Mouse (Mus musculus): ENCODE results near the gene Ccdc63. TPM values are rescaled to one million over a fixed set of nuclear protein-coding genes. Genes with fewer than 3 reads are reported as not detected.
A peak's percentile ranks its signal among the peaks of the same experiment; 100 is the strongest.
"Not testable (repeated sequence)": the region's sequence is repeated elsewhere in the genome, so short reads cannot be mapped to it uniquely, and the experiment has no call there.

Ccdc63 gene
- 0.47 and 0.51 TPM in 2 replicates for polyA plus RNA-seq (2014; fragmentation: Nextera tagmentation; extraction: Ambion mirVana)

DNA sequence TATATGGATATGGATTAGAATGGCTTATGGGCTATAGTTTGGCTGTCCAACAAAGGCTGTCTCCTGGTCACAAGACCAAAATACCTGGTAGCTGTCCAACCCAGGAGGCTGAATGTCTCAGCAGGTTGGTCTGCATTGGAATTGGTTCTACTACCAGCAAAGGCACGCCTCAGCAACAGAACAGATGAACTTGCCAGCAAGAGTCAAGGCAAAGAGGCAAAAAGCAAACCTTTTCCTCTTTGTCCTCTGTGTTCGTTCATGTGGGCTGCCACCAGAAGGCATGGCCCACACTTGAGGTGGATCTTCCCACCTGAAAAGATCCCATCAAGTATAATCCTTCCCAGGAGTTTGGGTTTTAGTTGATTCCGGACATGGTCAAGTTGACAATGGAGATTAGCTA is at the start of gene Ccdc63:
Gene Ccdc63, minus strand, starts transcription at position 101 of the 400 bp plus-strand sequence.
- ATAC-seq (replicated peaks; ENCODE audit: insufficient number of reproducible peaks, low FRiP score, low TSS enrichment) = no peak
- H3K9me3 ChIP-seq (replicated peaks; ENCODE audit: control insufficient read depth, low read length) = no peaks in the 10 kb centered on the region
- H3K4me2 ChIP-seq = no peak within 1 kb of the TSS
- H3K27me3 ChIP-seq (ENCODE audit: control insufficient read depth, insufficient read depth, low read length) = no peaks in the 10 kb centered on the region
- no peaks in the 10 kb centered on the region for H3K36me3 ChIP-seq (ENCODE audit: control insufficient read depth, insufficient read depth, low read length)
- H3K4me1 ChIP-seq (ENCODE audit: control insufficient read depth, insufficient read depth, low read length) = peaks cover 20% of the 10 kb centered on the region
- H3K9ac ChIP-seq (ENCODE audit: low read depth, low read length) = no peak within 1 kb of the TSS
- no peak within 1 kb of the TSS for H3K27ac ChIP-seq (ENCODE audit: low read depth, low read length)
- 95% methylated on average over 3 of the region's 3 CpGs for WGBS (ENCODE audit: insufficient replicate concordance)
- H3K4me3 ChIP-seq (ENCODE audit: low read depth, low read length) = no peak within 1 kb of the TSS

GRCm38 (mm10) chr5:122189115-122189514 is 48.5 kb upstream of the Ccdc63 start:
- Histone ChIP-seq H3K27me3 (ENCODE audit: control insufficient read depth, insufficient read depth, low read length) (no peaks in the 10 kb centered on the region), H3K4me1 (ENCODE audit: control insufficient read depth, insufficient read depth, low read length) (no peaks in the 10 kb centered on the region), H3K27ac (ENCODE audit: low read depth, low read length) (no peak overlapping the region), H3K9me3 (replicated peaks; ENCODE audit: control insufficient read depth, low read length) (no peaks in the 10 kb centered on the region; the same call in 1 of the 2 replicates), H3K9ac (ENCODE audit: low read depth, low read length) (no peak overlapping the region), H3K36me3 (ENCODE audit: control insufficient read depth, insufficient read depth, low read length) (no peaks in the 10 kb centered on the region), H3K4me3 (ENCODE audit: low read depth, low read length) (no peak overlapping the region), H3K4me2 (no peak overlapping the region)
- ATAC-seq (replicated peaks; ENCODE audit: insufficient number of reproducible peaks, low FRiP score, low TSS enrichment) = no peak
- WGBS (ENCODE audit: insufficient replicate concordance) = 66% methylated on average over 3 of the region's 3 CpGs

GRCm38 (mm10) chr5:122184858-122185257 is 44.2 kb upstream of the Ccdc63 start:
- 83% methylated on average over 6 of the region's 6 CpGs for WGBS (ENCODE audit: insufficient replicate concordance)
- not testable (repeated sequence) for H3K9ac ChIP-seq (ENCODE audit: low read depth, low read length)

DNA sequence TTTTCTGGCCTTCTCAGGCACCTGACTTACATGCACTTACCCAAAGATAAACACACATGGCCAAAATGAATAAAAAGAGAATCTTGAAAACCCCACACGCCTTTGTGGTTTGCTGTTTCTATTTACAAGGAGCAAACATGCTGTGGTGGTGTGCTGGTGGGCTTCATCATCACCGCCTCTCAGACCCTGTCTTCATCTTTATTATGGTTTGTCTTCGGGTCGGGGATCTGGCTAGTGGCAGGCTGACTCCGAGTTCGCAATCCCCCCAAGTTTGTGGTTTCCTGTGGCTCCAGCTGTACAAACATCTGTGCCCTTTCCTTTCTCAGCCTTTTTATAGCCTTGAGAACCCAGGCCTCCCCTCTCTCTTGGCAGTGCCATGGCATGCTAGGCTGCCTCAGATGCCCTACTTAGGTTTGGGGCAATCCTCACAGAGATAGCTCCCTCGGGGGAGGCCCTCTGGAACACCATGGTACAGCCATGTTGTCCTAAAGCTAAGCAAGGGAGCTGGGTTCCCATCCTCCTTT is 43.7 kb upstream of the Ccdc63 start:
- Histone ChIP-seq H3K27ac (ENCODE audit: low read depth, low read length) (no peak overlapping the region), H3K4me2 (no peak overlapping the region), H3K4me3 (ENCODE audit: low read depth, low read length) (no peak overlapping the region), H3K27me3 (ENCODE audit: control insufficient read depth, insufficient read depth, low read length) (no peaks in the 10 kb centered on the region), H3K36me3 (ENCODE audit: control insufficient read depth, insufficient read depth, low read length) (no peaks in the 10 kb centered on the region), H3K9me3 (replicated peaks; ENCODE audit: control insufficient read depth, low read length) (no peaks in the 10 kb centered on the region; the same call in 1 of the 2 replicates), H3K9ac (ENCODE audit: low read depth, low read length) (no peak overlapping the region), H3K4me1 (ENCODE audit: control insufficient read depth, insufficient read depth, low read length) (no peaks in the 10 kb centered on the region)
- ATAC-seq (replicated peaks; ENCODE audit: insufficient number of reproducible peaks, low FRiP score, low TSS enrichment) = no peak
- WGBS (ENCODE audit: insufficient replicate concordance) = 79% methylated on average over 7 of the region's 7 CpGs

More at GRCm38 (mm10) chr5:122184858-122185257, 44.2 kb upstream of the Ccdc63 start:
- H3K36me3 ChIP-seq (ENCODE audit: control insufficient read depth, insufficient read depth, low read length); H3K27ac ChIP-seq (ENCODE audit: low read depth, low read length); H3K27me3 ChIP-seq (ENCODE audit: control insufficient read depth, insufficient read depth, low read length); H3K4me3 ChIP-seq (ENCODE audit: low read depth, low read length); H3K4me1 ChIP-seq (ENCODE audit: control insufficient read depth, insufficient read depth, low read length); H3K4me2 ChIP-seq; H3K9me3 ChIP-seq (replicated peaks; ENCODE audit: control insufficient read depth, low read length); ATAC-seq (replicated peaks; ENCODE audit: insufficient number of reproducible peaks, low FRiP score, low TSS enrichment): not testable (repeated sequence)

GRCm38 (mm10) chr5:122179665-122180064 is 39.0 kb upstream of the Ccdc63 start:
- WGBS (ENCODE audit: insufficient replicate concordance) = 57% methylated on average over 6 of the region's 6 CpGs
- H3K36me3 ChIP-seq (ENCODE audit: control insufficient read depth, insufficient read depth, low read length) = peaks cover 8% of the 10 kb centered on the region
- H3K4me1 ChIP-seq (ENCODE audit: control insufficient read depth, insufficient read depth, low read length) = no peaks in the 10 kb centered on the region
- ATAC-seq (replicated peaks; ENCODE audit: insufficient number of reproducible peaks, low FRiP score, low TSS enrichment) = no peak
- H3K27ac ChIP-seq (ENCODE audit: low read depth, low read length) = no peak overlapping the region
- no peak overlapping the region for H3K4me2 ChIP-seq
- no peak overlapping the region for H3K4me3 ChIP-seq (ENCODE audit: low read depth, low read length)
- no peaks in the 10 kb centered on the region; the same call in 1 of the 2 replicates for H3K9me3 ChIP-seq (replicated peaks; ENCODE audit: control insufficient read depth, low read length)
- H3K9ac ChIP-seq (ENCODE audit: low read depth, low read length) = no peak overlapping the region
- H3K27me3 ChIP-seq (ENCODE audit: control insufficient read depth, insufficient read depth, low read length) = no peaks in the 10 kb centered on the region

DNA sequence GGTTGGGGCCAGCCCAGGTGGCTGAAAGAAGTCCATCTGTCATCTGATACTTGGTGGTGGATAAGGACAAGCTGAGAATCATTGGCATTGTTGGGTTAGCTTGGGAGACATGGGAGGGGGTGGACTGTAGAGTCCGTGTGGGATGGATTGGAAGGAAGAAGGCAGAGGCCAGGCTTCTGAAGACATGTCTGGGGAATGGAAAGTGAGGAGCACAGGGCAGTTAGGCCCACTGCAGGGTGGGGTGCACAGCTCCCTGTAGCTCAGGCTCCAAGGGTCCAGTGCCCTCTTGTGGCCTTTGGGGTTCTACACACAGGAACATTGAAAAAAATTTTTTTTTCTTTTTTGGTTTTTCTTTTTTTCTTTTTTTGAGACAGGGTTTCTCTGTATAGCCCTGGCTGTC is 35.8 kb upstream of the Ccdc63 start:
- Histone ChIP-seq H3K4me2 (no peak overlapping the region), H3K9ac (ENCODE audit: low read depth, low read length) (no peak overlapping the region), H3K4me1 (ENCODE audit: control insufficient read depth, insufficient read depth, low read length) (no peaks in the 10 kb centered on the region), H3K27ac (ENCODE audit: low read depth, low read length) (no peak overlapping the region), H3K4me3 (ENCODE audit: low read depth, low read length) (no peak overlapping the region), H3K9me3 (replicated peaks; ENCODE audit: control insufficient read depth, low read length) (no peaks in the 10 kb centered on the region), H3K36me3 (ENCODE audit: control insufficient read depth, insufficient read depth, low read length) (peaks cover 28% of the 10 kb centered on the region), H3K27me3 (ENCODE audit: control insufficient read depth, insufficient read depth, low read length) (no peaks in the 10 kb centered on the region)
- 0 out of 2 replicates have a peak, but pooled peaks have one; percentile 41 for ATAC-seq (replicated peaks; ENCODE audit: insufficient number of reproducible peaks, low FRiP score, low TSS enrichment)
- 32% methylated on average over 1 of the region's 1 CpGs for WGBS (ENCODE audit: insufficient replicate concordance)

DNA sequence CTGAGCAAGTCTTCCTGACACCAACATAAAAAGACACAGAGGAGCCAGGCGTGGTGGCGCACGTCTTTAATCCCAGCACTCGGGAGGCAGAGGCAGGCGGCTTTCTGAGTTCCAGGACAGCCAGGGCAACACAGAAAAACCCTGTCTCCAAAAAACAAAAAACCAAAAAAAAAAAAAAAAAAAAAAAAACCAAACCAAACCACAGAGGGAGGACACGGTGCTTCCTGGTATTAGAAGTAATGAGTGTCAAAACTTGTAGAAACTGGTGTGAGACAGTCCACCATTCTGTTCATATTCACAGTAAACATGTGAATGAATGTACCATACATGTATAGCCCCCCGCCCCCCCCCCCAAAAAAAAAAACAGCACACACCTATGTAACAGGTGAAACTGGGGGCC is 35.3 kb upstream of the Ccdc63 start:
- H3K27ac ChIP-seq (ENCODE audit: low read depth, low read length) = no peak overlapping the region
- no peaks in the 10 kb centered on the region for H3K4me1 ChIP-seq (ENCODE audit: control insufficient read depth, insufficient read depth, low read length)
- peaks cover 32% of the 10 kb centered on the region for H3K36me3 ChIP-seq (ENCODE audit: control insufficient read depth, insufficient read depth, low read length)

DNA sequence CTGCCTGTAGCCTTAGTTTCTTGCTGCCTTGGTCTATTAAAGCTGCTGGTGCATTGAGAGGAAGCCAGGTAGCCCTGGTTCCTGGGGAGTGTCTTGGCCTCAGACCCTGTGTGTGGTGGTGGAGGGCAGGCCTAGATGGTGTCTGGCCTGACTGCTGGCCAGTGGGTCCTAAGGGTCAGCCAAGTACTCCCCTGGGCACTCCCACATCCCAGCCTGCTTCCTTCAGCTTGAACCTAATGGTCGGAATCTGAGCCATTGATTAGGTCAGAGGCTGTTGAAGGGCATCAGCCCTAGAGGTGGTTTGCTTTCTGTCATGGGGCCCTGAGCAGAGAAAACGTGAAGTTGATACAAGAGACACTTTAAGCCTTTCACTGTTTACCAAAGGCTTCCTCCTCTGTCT is 34.8 kb upstream of the Ccdc63 start:
- no peak overlapping the region for H3K9ac ChIP-seq (ENCODE audit: low read depth, low read length)
- H3K4me2 ChIP-seq = no peak overlapping the region
- no peak overlapping the region for H3K27ac ChIP-seq (ENCODE audit: low read depth, low read length)
- ATAC-seq (replicated peaks; ENCODE audit: insufficient number of reproducible peaks, low FRiP score, low TSS enrichment) = no peak
- no peaks in the 10 kb centered on the region for H3K9me3 ChIP-seq (replicated peaks; ENCODE audit: control insufficient read depth, low read length)
- no peaks in the 10 kb centered on the region for H3K27me3 ChIP-seq (ENCODE audit: control insufficient read depth, insufficient read depth, low read length)
- no peaks in the 10 kb centered on the region for H3K4me1 ChIP-seq (ENCODE audit: control insufficient read depth, insufficient read depth, low read length)
- 52% methylated on average over 2 of the region's 2 CpGs for WGBS (ENCODE audit: insufficient replicate concordance)
- peaks cover 37% of the 10 kb centered on the region for H3K36me3 ChIP-seq (ENCODE audit: control insufficient read depth, insufficient read depth, low read length)
- no peak overlapping the region for H3K4me3 ChIP-seq (ENCODE audit: low read depth, low read length)

More for the DNA sequence above, 35.3 kb upstream of the Ccdc63 start:
- Histone ChIP-seq H3K4me3 (ENCODE audit: low read depth, low read length) (no peak overlapping the region), H3K27me3 (ENCODE audit: control insufficient read depth, insufficient read depth, low read length) (no peaks in the 10 kb centered on the region), H3K4me2 (no peak overlapping the region), H3K9me3 (replicated peaks; ENCODE audit: control insufficient read depth, low read length) (no peaks in the 10 kb centered on the region), H3K9ac (ENCODE audit: low read depth, low read length) (no peak overlapping the region)
- WGBS (ENCODE audit: insufficient replicate concordance) = 84% methylated on average over 7 of the region's 7 CpGs
- ATAC-seq (replicated peaks; ENCODE audit: insufficient number of reproducible peaks, low FRiP score, low TSS enrichment) = no peak

DNA sequence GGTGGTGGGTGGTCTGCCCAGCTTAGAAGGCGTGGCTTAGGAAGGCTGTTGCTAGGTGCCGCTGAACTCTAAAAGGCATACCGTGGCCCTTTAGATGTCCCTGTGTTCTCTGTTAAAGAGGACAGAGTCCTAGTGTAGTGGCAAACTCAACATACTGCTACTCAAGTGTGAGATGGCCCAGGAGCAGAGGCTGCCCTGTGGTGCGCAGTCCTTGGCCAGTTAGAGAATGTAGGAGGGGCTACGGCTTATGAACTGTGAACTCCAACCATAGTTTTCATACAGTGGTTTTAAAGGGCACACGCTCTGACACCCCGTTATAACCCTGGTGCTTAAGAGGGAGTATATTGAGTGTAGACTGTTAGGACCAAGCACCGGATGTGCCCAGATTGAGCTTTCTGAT is 30.4 kb upstream of the Ccdc63 start:
- H3K9me3 ChIP-seq (replicated peaks; ENCODE audit: control insufficient read depth, low read length) = no peaks in the 10 kb centered on the region
- peaks cover 51% of the 10 kb centered on the region for H3K36me3 ChIP-seq (ENCODE audit: control insufficient read depth, insufficient read depth, low read length)
- no peak overlapping the region for H3K4me2 ChIP-seq
- H3K9ac ChIP-seq (ENCODE audit: low read depth, low read length) = no peak overlapping the region
- no peaks in the 10 kb centered on the region for H3K27me3 ChIP-seq (ENCODE audit: control insufficient read depth, insufficient read depth, low read length)
- H3K4me3 ChIP-seq (ENCODE audit: low read depth, low read length) = no peak overlapping the region
- ATAC-seq (replicated peaks; ENCODE audit: insufficient number of reproducible peaks, low FRiP score, low TSS enrichment) = no peak
- 92% methylated on average over 8 of the region's 8 CpGs for WGBS (ENCODE audit: insufficient replicate concordance)
- no peak overlapping the region for H3K27ac ChIP-seq (ENCODE audit: low read depth, low read length)
- H3K4me1 ChIP-seq (ENCODE audit: control insufficient read depth, insufficient read depth, low read length) = peaks cover 12% of the 10 kb centered on the region
